Mouse (Mus musculus) limb, embryonic 13.5 days (tissue): Measurements from ENCODE around the gene Atg10. TPM values are rescaled to one million over a fixed set of nuclear protein-coding genes. Genes with fewer than 3 reads are reported as not detected.

Experiments
- ATAC-seq: fragments of 200-750 bp; cut with Nextera tagmentation; 2 replicates; pipeline ENCODE4 v1.8.0; 2017; ENCODE audit warnings: low read depth, moderate number of reproducible peaks, moderate TSS enrichment; ENCODE audit not compliant: low FRiP score
- H3K27ac ChIP-seq: fragments of 300-500 bp; sonication (generic); 2 replicates; pipeline ENCODE4 v1.5.1; 2015; ENCODE audit warnings: inconsistent platforms, mild to moderate bottlenecking, moderate library complexity
- H3K27me3 ChIP-seq: fragments of 300-500 bp; sonication (generic); 2 replicates; pipeline ENCODE4 v1.6.1; 2015; ENCODE audit warnings: mild to moderate bottlenecking, inconsistent platforms
- H3K36me3 ChIP-seq: fragments of 300-500 bp; sonication (generic); 2 replicates; pipeline ENCODE4 v1.6.1; 2015; ENCODE audit warnings: inconsistent platforms, mild to moderate bottlenecking, moderate library complexity
- H3K4me1 ChIP-seq: fragments of 300-500 bp; sonication (generic); 2 replicates; pipeline ENCODE4 v1.6.1; 2015; ENCODE audit warnings: inconsistent platforms
- H3K4me2 ChIP-seq: fragments of 300-500 bp; sonication (generic); replicated peaks from 2 replicates; pipeline ENCODE4 v1.6.1; 2015; ENCODE audit warnings: inconsistent platforms, mild to moderate bottlenecking, moderate library complexity
- H3K4me3 ChIP-seq: fragments of 300-500 bp; sonication (generic); 2 replicates; pipeline ENCODE4 v1.5.1; 2015; ENCODE audit warnings: moderate library complexity, mild to moderate bottlenecking, inconsistent platforms
- H3K9ac ChIP-seq: fragments of 300-500 bp; sonication (generic); 2 replicates; pipeline ENCODE4 v1.6.1; 2015; ENCODE audit warnings: mild to moderate bottlenecking, inconsistent platforms
- H3K9me3 ChIP-seq: fragments of 300-500 bp; sonication (generic); 2 replicates; pipeline ENCODE4 v1.6.1; 2016; ENCODE audit warnings: inconsistent platforms
- WGBS: fragments of 180-500 bp; shearing (Covaris S2); methylation state at CpG from one replicate; pipeline ENCODE4 v1.1.7; 2015; 5-methylcytosine and 5-hydroxymethylcytosine counted together
- polyA plus RNA-seq: library from polyadenylated mRNA; unstranded; fragments of >200 nt; fragmentation: Nextera tagmentation; extraction: Ambion mirVana; gene quantifications from 2 replicates; pipeline ENCODE4 v1.2.1, GENCODE M21; 2015

The Atg10 gene
- polyA plus RNA-seq, 1 experiment from 2014 or later, result 19.8 TPM

DNA sequence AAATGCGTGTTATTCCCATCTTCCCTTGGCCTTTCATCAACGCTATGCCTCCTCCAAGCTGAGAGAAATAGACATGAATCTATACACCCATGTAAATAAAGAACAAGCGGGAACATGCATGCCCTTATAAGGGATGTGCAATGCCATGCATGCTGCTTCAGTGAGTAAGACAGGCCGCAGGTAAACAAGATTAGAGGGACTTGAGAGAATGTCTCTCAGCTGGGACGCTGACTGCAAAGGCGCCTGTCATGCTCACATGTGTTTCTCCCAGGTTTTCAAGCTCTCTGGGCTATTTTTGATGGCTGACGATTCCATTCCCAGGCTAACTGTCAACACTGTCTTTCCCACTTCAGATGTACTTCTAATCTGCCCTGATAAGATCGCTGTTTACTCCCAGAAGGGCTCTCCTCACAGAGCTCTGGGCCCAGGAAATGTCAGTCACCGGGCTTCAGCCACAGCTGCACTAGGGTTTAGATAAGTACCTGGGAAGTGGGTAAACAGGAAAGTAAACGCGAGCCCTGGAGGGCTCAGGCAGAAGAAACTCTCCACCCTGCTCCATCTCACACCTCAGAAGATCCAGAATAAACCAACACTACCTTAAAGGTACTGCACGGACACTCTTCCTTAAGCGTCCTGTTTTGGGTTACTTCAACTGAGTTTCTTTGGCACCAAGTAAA lies 337.8 kb downstream of the Atg10 start:
- WGBS, result 42% methylated on average over 13 of the region's 13 CpGs
- Histone ChIP-seq H3K4me1 (peaks cover 7% of the 10 kb centered on the region; the same call in 1 of the 2 replicates), H3K4me2 (peak overlapping the region; percentile 67), H3K27ac (no peak overlapping the region), H3K27me3 (0 out of 2 replicates have a peak, but pooled peaks cover 2% of the 10 kb centered on the region), H3K9me3 (no peaks in the 10 kb centered on the region), H3K4me3 (peak overlapping the region; percentile 47), H3K9ac (peak overlapping the region; percentile 53; the same call in 1 of the 2 replicates), H3K36me3 (no peaks in the 10 kb centered on the region)
- peak; percentile 42; the same call in 1 of the 2 replicates for ATAC-seq

Other genes starting within 250 kb of the Atg10 start
- gene Ssbp2, start 236.3 kb upstream of the Atg10 start, polyA plus RNA-seq, result 225 and 256 TPM in 2 replicates